Mouse (Mus musculus) neutrophil, adult 5-6 weeks (primary cell): ENCODE measurements at regions not wholly inside any gene's neighbourhood (a gene's known extent, or its start where the extent isn't known, plus 50 kb on each side); places are given as distances from the start of the nearest gene placed in this dataset.

Experiments used
- ATAC-seq: fragments of 151-379, 151-347 bp; 2 replicates; pipeline ENCODE4 v1.8.0; 2017; ENCODE audit warnings: mild to moderate bottlenecking, moderate TSS enrichment; ENCODE audit not compliant: insufficient number of reproducible peaks, poor library complexity, low FRiP score, severe bottlenecking; ENCODE audit errors: extremely low read depth

DNA sequence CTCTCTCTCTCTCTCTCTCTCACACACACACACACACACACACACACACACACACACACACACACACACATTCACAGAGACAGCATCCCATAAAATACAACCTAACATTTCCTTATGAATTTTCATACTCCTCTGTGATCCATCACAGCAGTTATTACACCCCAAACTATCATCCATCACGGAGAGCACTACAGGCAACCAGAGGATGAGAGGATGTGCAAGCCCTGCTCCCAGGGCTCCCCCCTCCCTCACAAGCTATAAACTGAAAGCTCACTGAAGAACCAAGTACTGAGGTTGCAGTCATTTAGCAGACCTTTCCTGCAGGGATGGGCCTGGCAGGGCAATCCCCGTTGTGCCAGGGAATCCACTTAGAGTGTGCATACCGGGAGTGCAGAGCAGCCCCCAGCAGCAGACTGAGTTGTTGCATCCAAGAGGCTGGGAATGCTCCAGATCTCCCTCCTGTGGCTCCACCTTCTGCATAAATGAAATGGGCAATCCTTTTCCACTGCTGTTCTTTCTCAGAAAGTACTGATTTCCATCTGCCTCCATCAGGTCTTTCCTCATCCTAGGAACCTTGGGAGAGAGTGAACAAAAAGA lies 283.4 kb downstream of the Psat1 start:
- no peak for ATAC-seq

DNA sequence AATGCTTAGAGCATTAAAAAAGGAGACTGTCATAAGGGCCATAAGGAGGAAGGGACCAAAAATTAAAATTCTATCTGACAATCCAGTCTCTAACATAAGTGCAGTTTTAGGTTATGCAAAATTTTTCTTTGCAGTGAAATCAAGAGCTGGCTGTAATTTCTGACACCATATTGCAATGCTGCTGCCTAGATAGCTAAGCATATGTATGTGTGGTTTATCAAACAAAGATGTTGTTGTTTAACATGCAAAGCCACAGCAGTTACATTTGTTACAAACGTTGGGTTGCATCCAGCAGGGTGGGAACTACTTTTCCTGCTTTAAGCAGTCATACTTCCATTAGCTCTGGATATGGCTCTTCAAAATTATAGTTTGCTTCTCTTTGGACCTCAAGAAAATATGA lies 288.5 kb downstream of the Psat1 start:
- no peak for ATAC-seq

DNA sequence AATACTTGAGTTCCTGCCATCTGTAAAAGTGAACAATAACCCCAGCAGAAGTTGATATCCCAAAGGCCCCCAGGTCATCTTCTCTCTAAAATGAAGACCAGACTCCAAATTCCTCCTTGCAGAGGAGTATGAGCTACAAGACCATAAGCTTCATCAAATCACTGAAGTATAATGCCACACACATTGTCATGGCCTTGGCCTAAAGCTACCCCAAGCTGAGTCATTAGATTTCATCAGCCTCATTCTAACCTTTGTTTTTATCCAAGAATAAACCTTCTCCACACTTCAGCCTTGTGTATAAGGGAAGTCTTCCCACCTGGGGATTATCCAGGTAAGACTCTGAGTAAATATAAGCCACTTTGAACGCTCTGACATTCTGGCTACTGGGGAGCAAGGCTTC lies 289.3 kb downstream of the Psat1 start:
- no peak for ATAC-seq

DNA sequence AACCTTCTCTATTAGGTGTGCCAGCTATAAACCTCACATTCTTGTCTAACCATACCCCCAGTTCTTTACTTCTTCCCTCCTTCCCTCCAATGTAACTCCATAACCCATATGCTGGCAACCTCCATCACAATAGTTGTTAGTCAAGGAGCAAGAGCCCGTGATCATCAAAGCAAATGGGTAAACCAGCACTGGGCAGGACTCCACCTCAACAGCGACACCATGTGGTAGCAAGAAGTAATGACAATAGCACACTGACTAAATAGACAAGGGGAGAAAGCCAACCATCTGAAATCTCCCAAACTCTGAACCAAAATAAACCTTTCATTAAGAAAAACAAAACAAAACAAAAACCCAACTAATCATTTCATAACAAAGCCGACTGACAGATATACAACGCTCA lies 297.8 kb downstream of the Psat1 start:
- ATAC-seq, result peak; percentile 59; the same call in 1 of the 2 replicates

DNA sequence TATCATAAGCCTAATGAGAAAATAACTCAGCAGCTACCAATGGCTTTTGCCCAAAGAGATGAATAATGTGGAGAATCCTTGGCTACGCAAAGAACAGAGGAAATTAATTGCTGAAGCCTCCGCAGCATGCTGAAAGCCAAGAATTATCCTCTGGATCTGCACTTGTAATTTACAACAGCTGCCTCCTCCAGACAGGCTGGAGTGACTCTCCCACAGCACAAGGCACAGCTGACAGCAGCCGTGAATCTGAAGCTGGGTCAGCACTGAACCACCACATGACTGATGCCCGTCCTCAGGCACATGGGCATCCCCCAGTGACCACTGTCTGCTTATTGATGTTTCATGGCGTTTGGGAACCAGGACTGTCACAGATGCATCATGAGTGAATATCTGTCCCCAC lies 299.8 kb downstream of the Psat1 start:
- ATAC-seq, result no peak

DNA sequence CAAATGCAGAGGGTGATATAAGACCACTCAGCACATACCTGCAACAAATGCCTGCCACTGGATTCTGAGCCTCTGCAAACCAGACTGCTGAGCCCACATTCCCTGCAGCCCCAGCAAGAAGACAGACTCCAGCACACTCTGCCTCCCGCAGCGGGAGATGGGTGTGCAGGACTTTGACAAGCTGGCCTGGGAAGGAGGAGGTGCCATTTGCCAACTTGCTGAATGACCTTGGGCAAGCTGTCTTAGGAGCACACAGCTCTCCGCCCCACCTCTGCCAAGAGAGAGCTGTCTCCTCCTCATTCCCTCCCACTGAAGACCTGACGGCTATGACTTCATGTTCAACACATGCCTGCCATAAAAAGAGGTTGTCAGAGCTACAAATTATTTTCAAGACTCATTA lies 302.4 kb downstream of the Psat1 start:
- ATAC-seq, result no peak

DNA sequence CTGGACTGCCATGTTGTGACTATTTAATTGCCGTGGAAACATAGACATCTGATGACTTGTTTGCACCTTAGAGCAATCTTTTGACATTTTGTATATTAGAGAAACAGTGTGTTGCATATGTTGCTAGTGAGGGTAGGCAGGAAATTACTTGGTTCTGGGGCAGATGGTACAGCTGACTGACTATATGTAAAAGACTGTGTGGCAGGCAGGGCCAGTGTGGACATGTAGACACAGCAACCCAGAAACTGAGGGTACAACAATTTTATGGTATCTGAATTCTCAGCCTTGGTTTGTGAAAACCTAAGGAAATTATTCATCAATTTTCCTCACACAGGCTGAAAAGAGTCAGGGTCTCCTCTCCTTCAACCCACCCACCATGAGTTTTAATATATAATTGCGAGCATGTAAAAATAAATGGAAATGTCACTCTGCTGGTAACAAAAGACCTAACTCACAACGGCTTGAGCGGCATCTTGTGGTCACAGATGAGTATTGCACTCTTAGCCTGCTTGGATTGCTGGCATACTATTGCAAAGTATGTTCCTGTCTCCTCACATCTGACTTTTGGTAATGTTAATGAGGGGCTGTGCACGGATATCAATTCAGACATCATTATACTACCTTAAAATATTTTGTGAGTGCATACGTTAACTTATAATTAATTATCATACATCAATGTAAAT lies 329.8 kb downstream of the Psat1 start:
- ATAC-seq, result 0 out of 2 replicates have a peak, but pooled peaks have one; percentile 23

DNA sequence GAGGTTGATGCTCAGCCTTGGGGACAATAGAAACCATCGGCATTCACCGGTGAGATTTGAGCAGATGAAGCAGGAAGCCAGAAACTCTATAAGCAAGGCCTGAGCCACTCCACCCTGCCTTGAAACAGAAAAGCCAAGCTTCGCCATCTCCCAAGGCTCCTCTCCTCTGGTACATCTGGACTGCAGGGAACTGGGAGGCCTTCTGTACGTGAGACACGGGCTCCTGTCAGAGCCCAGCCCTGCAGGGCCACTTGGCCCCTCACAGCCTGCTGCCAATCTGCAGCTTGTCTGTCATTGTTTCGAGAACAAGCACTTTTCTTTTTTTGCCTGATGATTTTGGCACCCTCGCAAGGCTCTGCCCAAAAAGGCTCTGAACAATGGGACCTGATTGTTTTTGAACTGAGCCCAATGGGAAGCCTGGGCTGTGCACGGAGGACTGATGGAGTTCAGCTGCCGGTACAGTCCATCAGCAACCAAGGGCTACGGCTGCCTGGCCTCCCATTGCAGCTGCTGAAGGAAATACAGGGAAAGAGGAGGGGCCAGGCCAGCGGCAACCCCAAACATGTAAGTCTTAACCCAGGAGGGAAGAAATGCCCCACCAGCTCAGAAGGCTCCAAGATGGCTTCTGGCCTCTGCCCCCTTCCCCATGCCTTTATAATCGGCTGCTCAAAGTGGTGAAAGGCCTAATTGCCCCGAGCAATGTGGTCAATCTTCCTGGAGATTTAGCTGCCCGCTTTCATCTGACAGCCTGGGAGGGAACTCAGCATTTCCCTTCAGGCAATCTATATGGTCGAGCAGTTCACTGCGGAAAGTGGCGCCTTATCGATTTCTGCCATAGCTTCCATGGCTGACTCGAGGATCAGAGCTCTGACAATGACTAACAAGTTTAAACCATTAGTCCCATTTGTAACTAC lies 332.2 kb downstream of the Psat1 start:
- no peak for ATAC-seq

DNA sequence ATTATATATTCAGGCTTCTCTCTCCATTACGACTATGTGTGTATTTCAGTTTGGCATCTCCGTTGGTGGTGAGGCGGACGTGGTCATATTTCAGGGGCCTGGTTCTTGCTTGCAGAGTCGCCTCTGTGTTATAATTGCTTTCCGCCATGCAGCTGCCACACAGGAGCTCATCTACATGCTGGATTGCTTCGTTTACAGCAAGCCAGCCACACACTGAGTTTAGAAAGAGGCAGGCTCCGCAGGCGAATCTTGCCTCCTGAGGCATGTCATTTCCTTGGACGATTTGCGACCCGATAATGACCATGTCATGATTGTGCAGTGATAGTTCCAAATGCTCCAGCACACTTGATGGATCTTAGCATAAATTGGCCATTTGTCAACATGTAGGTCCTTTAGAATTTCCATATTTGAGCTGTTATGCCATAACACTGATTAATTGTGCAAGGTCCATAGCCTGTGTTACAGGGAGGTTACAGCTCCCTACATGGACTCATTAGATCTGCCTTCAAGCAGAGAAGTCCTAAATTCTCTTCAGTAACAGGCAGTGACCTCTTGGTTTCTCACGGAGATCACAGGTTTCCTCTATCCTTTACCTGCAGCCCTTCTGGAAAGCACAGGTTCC lies 335.9 kb downstream of the Psat1 start:
- no peak for ATAC-seq

DNA sequence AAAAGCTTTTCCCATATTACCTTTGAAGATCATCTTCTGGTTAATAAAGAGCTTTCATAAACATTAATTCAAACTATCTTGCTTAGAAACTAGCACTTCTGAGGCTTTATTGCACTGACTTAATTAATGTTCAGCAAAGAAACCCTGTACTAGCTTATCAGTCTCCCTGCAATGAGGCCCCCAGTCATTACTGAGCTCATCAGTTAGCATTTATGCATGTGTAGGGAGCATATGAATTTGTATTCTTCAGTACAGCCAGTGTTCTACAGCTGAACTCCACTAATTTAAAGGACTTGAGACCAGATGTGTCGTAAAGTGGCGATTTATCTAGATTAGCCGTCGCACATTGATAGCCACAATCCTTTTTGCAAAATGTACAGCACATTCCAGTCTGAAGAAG lies 340.7 kb downstream of the Psat1 start:
- ATAC-seq, result no peak

DNA sequence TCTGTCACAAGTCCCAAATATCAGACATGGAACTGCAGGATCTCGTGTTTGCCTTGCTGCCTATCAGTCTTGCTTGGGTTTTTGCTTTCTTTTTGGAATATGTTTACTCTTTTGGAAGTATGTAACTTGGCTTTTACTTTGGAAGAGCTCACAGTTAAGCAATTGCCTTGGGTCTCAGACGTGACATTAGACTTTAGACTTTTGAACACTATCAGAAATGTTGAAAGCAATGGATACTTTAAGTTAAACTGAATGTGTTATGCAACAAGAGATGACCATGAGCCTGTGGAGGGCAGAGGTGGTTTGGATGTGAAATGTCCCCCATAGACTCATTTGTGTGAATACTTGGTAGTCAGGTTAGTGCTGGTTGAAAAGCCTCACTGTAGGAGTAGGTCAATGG lies 354.3 kb downstream of the Psat1 start:
- no peak for ATAC-seq

DNA sequence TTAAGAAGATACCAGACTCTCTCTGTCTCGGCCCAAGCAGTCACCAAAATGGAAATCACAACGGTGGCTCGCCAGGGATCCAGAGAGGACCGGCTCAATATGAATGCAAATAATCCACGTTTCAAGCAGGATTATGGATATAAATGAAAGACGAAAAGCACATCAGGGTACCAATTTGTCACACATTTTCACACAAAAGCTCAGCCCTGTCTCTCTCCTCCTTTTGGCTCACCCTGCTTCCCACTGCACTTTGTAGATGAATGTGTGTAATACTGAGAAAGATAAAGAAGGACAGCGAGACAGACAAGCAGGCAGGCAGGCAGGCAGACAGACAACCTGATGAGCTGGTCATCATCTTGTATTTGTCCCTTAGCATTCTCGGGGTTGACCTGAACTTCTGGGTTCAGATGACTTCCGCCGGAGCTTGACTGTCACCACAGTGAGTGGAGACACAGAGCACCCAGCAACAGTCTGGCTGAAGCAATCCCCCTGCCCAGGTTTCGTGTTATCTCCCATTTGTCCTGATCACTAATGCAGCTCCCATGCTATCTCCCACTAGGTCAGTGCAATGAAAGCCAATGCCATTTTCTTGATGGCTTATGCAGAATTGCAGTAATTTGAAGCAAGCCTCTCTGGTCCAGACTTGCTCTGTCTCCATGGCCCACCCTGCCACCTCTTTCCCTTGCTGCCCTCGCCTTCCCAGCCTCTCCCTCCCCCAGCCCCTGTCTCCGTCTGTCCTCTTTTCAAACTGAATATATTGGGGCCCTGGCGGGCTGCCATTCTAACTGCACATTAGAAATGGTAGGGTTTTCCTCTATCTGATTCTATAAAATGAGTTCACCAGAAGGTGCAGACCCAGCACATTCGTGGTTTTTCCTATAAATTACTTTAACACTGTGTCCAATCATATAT lies 363.1 kb downstream of the Psat1 start:
- ATAC-seq, result no peak

DNA sequence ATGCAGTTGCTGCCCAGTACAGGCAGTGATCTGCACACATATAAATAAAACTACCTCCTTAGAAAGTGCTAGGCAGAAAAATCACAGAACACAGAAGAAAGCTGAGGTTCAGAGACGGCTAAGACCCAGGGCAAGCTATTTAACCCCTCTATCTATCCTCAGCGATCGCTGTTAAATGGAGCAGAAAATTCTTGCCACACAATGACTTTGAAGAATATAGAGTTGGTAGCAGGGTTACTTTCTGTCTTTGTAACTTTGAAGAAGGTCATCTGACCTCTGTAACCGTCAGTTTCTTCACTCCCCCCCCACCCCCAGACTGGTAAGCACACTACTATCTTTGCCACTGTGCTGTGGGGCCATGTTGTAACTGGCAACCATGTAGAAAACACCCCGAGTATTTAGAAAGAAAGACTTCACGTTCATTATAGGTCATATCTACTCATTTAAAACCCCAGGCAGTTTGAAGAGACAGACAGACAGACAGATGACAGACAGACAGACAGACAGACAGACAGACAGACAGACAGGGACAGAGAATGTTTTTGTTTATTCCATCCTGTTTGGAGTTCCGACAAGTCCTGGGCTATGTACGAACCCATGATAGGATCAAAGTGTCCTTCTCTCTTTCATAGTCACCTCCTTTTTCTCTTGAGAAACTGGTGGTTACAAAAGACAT lies 363.9 kb downstream of the Psat1 start:
- no peak for ATAC-seq

DNA sequence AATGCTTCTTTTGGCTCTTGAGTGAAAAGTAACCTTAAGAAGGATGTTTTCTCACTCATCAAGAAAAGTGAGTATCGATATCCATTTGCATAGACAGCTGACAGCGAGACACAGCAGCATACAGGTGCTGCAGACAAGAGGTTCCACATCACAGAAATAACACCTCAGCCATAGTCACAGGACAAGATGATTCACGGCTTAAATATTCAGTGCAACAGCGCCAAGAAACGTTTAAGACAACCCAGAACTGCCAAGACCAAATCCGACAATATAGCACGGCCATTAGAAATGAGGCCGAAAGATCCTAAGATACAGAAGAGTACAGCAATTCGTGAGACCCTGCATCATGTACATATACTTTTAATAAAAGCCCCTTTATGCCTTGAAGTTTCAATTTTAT lies 375.9 kb downstream of the Psat1 start:
- ATAC-seq, result no peak

DNA sequence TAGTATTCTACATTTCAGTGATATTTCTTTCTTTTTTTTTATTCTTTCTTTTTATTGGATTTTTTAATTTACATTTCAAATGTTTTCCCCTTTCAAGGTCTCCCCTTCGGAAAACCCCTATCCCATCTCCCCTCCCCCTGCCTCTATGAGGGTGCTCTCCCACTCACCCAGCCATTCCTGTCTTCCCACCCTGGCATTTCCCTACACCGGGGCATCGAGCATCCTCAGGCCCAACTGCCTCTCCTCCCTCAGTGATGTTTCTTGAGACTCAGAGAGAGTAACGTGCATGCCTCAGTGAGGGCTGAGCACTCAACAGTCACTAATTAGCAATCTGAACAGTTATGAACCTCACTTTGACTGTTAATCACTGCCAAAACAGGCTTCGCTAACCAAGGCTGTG lies 385.6 kb downstream of the Psat1 start:
- no peak for ATAC-seq

DNA sequence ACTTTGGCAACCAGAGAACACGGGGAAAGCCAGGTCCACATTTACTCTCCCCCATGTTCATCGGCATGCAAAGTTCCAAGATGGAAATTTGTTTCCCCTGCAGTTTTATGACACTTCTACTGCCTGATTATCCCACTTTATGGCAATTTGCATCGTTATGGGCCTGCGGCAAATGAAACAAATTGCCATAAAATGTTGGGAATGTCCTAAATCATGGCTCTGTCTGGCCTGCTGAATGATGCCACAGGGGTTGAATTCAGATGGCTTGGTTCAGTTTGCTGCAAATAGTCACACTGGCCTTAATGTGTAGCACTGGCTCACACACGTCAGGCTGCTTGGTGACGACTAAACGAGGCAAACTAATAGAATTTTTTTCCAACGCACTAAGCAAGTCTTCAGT lies 393.2 kb downstream of the Psat1 start:
- ATAC-seq, result no peak

DNA sequence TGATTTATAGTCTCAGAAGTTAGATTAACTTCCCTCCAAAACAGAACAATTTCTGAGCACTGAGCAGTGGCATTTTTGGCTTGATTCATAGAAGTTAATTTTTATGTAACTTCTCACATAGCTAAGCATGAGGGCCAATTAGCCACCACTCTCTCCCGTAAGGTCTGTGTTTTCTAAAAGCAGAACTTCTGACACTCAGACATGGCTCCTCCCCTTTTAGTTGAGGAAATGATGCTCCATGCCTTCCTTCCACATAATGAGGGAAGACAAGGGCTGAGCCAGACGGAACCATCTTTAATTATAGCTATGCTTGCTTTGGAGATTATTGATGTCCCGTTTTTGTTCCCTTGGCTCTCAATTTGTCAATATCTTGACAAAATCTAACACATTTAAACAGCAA lies 429.3 kb downstream of the Psat1 start:
- no peak for ATAC-seq
